Mouse (Mus musculus) common myeloid progenitor, adult 5-6 weeks (primary cell): Measurements from ENCODE around the gene Glipr1l3. TPM values are rescaled to one million over a fixed set of nuclear protein-coding genes. Genes with fewer than 3 reads are reported as not detected.
"Not testable (repeated sequence)": the region's sequence is repeated elsewhere in the genome, so short reads cannot be mapped to it uniquely, and the experiment has no call there.

Experiments used
- ATAC-seq: replicated peaks from 2 replicates; pipeline ENCODE4 v1.8.0; 2016; ENCODE audit warnings: low read depth, mild to moderate bottlenecking, moderate TSS enrichment, inconsistent platforms; ENCODE audit not compliant: poor library complexity, severe bottlenecking
- total RNA-seq: library from RNA; stranded (forward); fragments of 200-1000, 187-1606 nt; gene quantifications from 2 replicates; pipeline ENCODE4 v1.2.3, GENCODE M21; 2017

The Glipr1l3 gene
- total RNA-seq: not detected in 2 replicates

DNA sequence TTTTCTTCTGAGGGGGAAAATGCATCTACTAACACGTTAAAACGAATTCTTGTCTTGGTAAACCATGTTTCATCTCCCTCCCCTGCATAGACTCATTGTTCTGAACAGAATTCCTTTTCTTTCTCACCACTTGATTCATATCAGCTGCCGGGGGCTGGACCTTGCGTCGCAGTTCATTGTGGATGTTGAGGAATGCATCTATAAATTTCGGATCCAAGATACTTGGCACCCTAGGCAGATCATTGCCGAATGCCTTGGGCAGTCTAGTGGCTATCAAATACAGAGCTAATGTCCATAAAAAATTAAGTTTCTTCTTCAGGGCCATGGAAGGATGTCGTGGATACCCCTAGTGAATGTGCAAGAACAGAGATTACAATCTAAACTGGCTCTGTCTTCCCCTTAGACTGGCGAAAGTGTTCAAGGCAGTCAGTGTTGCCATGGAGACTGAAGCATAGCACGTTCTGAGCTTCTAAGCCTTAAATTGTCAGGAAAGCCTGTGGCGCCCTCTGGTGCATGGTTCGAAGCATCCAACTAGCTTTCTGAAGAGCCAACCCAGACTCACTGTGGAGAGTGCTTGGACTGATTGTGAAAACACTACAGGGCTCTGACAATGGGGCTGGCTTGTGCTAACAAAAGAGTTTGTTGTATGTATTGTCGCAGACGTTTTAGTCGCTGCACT lies at the start of gene Glipr1l3:
Gene Glipr1l3, minus strand, starts transcription at position 446 of the 679 bp plus-strand sequence.
- ATAC-seq: peak; percentile 99

DNA sequence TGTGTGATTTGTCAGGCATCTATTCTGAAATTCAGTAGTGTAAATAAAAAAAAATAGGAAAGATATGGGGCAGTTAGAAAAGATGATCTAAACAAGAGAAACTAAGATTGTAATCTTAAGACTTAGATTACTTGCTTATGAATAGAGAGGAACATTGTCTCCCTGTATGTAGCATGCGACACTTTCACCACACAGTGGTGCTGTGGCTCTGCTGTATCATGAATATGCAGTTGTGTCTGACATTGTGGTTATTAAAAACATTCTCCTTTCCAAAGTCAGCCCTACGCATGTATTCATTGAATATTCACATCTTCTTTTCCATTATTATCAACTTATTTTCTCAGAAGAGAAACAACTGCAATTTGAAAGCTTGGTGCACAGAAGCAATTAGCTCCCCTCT lies 43.3 kb upstream of the Glipr1l3 start:
- no peak for ATAC-seq

DNA sequence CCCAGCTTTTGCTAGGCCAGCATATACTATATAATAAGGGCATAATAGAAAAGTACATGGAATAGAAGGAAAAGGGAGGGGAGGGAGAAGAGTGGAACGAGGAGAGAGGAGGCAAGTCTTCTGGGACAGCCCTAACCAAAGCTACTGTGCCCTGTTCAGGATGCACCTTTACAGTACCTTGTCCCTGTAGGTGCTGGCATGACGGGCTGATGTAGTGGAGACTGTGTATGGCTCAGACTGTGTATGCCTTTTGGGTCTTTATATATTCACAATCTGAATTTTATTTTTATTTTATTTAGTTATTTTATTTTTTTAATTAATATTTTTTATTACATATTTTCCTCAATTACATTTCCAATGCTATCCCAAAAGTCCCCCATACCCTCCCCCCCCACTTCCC lies 33.8 kb upstream of the Glipr1l3 start:
- ATAC-seq: not testable (repeated sequence)

DNA sequence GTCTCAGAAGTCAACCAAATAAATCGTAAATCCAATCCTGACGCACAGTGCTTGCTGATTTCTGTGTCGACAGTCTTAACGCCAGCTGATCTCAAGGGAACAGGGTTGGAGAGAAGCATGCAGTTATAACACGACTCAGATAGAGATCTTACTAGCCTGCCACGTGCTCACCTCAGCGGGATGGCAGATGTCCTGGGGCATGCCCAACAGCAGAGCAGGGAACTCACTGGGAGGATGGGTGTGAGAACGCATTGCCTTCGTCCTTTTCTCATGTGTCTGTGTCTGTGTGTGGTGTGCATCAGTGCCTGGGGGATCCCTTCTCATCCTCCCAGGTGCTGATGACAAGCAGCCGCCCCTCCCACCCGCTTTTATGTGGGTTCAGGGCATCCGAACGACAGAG lies 16.9 kb upstream of the Glipr1l3 start:
- ATAC-seq: not testable (repeated sequence)

DNA sequence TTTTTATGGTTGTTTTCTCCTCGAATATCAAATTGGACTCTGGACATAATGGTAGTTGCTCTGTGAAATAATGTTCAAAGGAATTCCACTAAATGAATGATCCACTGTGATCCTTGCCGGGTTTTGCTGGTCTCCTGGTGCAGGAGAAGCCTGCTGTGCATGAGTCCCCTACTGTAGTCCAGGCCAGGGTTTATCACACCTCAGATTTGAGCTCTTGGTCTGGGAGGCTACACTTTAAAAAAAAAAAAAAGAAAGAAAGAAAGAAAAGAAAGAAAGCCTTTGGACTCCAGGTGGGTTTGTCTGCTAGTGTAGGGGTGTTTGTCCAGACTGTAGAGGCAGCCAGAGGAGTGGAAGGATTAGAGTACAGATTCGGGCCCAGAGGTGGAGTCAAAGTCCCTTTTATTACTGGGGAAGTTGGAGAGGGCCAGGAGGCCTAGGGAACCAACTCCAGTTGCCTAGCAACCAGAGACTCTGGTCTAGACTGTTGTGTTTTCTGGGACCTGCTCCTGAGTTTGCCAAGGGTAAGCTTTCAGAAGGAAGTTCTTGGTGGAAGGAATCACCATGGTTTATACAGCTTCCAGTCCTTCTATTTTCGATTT lies 3.1 kb upstream of the Glipr1l3 start, which contains the start of gene Caps2:
Gene Caps2, plus strand, starts transcription at position 454 of the 599 bp plus-strand sequence.
- ATAC-seq: peak; percentile 78

DNA sequence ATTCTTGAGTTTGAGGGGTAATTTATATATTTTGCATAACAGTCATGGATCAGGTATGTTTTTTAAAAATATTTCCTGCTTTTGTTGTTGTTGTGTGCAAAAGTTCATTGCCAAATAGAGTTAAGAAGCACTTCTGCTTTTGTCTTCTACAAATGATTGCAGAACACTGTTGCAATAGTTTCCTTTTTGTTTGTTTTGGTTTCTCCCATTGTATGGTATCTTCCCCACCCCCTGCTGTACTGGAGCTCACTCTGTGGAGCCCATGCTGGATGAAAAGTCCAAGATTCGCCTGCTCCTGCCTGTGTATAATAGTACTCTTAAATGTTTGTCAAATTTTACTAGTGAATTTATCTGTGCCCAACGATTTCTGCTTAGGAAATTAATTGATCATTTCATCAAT lies 20.3 kb downstream of the Glipr1l3 start:
- peak; percentile 89 for ATAC-seq

DNA sequence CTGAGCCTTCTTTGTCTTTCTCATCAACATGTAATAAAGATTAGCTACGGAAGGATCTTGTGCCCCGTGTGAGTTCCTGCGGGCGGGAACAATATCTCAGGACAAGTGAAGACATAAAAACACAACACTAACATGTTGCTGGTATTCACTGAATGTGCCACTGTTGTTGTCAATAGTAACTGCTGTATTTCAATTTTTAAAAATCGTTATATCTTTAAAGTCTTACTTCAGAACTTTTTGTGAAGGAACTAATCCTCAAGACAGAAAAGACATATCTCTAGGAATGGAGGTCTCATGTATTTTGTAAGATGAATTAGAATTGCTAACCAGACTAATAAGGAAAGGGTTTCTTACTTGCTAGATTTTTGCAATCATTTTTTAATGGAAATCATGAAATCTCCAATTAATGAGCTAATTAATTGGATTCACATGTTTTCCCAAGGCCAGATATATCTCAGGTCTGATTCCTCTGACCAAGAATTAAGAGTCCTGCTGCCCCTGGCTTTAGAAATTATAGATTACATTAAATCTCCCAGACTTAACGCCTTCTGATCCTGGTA lies 21.2 kb downstream of the Glipr1l3 start:
- peak; percentile 33 for ATAC-seq

DNA sequence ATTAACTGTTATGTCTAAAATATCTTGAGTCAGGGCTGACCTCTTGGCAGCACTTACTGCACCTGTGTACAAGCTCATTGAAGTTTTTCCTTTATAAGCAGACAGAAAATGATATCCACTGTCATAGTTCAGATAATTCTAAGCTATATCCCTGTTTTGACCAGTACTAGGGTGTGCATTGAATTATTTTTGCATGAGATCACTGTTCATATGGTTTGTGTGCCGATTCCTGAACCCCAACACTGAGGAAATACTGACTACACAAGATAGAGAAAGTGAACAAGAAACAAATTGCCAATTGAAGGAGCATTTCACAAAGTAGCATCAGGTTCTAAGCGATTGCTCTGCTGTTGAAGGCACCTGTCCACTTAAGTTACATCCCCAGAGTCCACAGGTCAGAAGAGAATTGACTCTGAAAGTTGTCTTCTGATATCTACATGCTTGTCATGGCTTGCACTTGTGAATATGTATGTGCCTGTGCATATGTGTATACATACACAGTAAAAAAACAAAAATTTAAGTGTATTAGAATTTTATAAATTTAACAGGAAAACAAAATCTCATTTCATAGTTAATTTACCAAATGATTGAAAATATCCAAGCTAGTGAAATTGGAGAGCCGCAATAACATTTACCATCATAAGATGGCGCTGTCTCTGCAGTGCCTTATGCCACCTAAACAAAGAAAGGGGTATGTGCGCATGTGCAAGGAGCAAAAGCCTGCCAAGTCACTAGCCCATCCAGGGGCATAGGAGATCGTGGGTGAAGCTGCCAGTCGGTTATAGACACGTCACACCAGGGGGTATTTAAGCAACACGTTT lies 21.9 kb downstream of the Glipr1l3 start:
- peak; percentile 65 for ATAC-seq

DNA sequence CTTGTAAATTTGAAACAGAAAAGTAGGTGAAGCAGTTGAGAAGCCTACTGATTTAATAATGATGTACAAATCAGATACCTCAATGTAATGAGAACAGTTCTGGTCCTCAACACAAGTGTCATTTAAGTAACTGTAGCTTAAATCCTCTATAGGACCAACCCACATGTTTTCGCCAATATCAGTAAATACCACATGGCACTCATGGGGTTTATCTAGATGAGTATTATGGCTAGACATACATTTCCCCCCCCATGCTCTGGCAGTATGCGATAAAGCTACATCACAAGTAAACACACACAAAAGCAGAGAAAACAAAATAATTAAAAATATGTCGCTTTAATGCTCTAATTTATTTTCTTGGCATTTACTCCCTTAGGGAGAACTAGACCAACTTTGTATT lies 27.9 kb downstream of the Glipr1l3 start:
- ATAC-seq: no peak

DNA sequence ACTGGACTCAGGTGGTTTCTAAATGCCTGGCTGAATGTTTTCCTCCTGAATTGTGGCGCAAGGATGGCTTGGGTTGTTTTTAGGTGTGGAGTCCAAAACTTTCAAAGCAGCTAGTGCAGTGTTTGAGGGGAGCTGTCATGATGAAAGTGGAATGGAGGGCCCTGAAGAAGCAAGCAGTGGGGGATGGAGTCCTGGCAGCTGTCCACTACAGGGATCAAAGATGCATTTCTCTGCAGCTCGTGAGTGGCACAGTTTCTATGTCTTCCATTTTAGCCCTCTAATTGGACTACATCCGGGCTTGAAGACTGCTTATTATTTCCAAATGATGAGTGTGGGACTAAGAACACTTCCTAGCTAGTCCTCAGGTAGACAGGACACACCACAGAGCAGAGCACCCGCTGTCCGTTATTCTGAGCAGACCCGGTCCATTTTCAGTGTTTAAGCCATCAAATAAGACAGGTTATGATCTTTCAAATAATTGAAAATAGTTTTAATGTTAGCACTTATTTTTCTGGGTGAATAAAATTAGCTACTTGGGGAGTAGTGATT lies 32.4 kb downstream of the Glipr1l3 start:
- ATAC-seq: not testable (repeated sequence)

DNA sequence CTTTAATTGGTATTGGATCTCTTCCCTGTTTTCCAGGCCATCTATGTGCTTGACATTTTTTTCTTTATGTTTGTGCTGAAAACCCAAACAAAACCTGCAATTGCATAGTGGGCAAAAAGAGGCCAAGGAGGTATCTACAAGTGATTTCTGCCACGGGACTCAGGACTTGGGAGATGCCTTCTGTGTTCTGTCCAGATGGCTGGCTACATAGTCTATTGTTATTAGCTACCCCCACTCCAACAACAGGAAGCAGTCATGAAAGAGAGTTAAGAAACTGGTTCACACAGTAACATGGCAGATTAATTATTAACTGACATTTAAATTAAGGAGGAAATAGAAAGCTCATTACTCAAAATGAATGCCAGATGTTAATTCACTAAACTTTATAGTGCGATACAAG lies 35.0 kb downstream of the Glipr1l3 start:
- not testable (repeated sequence) for ATAC-seq

DNA sequence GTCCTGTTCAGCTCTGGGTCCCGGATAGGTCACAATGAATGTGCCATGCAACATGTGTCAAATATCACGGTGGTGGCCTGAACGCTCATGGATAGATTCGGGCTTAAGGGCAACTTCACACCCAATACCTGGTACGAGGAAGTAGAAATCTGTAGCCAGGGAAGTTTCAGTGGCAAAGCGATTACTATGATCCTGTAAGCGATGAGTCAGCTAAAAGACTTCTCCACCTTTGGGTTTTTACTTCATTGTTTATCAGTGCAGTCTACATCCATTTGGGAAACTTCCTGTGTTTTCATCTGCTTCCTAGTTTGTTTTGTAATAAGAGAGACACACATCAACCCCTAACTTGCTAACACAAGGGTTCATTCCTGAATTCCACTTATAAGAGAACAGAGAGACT lies 49.7 kb downstream of the Glipr1l3 start:
- no peak for ATAC-seq

DNA sequence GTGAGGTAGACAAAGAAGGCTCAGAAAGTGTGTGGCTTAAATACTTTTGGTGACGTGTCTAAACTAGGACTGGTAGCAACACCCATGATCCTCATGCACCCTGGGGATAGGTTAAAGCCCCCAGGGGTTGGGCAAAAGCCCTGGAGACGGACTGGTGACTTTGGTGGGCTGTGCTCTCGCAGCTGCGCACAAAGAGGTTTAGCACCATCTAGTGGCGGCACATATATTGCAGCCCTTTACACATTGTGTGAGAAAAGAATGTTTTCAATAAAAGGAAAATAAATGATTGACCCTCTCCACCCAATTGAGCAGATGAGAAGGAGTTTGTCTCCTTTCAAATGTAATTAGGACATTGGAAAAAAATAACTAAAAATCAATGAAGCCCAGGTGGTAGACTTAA lies 54.3 kb downstream of the Glipr1l3 start:
- peak; percentile 65; the same call in 1 of the 2 replicates for ATAC-seq

Other genes starting within 250 kb of the Glipr1l3 start
- gene Krr1, start 187.7 kb downstream of the Glipr1l3 start, total RNA-seq: 49.8 and 51.7 TPM in 2 replicates
- gene Glipr1, start 157.7 kb downstream of the Glipr1l3 start, total RNA-seq: 278 and 338 TPM in 2 replicates
- not detected in 2 replicates for gene Glipr1l1, start 100.1 kb downstream of the Glipr1l3 start, total RNA-seq
- gene Glipr1l2, start 77.0 kb downstream of the Glipr1l3 start, total RNA-seq: not detected in 2 replicates
- not detected in 2 replicates for gene Caps2, start 3.3 kb upstream of the Glipr1l3 start, total RNA-seq
- not detected in 2 replicates for gene Kcnc2, start 110.8 kb upstream of the Glipr1l3 start, total RNA-seq